Mouse (Mus musculus) cerebellum, adult 2 months (tissue): Measurements from ENCODE around the gene Nek9.

Experiments used
- CTCF ChIP-seq: fragments of 200-500 bp; IDR thresholded peaks from 2 replicates; pipeline ENCODE4 v1.5.1; 2011; ENCODE audit warnings: low read depth, mild to moderate bottlenecking, control low read depth, low read length, moderate library complexity, borderline replicate concordance; ENCODE audit not compliant: insufficient read depth
- POLR2A ChIP-seq: fragments of 200-500 bp; IDR thresholded peaks from 2 replicates; pipeline ENCODE4 v1.6.1; 2011; ENCODE audit warnings: low read length, control low read depth, borderline replicate concordance; ENCODE audit not compliant: insufficient read depth

DNA sequence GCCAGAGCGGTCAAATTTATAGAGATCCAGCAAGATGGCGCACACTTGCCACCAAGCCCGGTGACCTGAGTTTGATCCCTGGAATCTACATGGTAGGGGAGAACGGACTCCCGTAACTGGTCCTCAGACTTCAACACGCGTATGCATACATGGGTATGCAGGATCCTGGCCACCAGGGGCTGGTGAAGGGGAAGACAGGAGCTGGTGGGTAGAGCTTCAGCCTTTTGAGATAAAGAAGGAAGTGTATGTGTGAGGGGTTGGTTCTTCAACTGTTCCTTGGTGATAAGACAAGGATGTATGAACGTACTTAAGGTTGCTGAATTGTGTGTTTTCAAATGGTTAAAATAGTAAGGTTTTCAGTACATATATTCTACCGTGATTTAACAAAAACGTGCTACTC lies 60.2 kb downstream of the Nek9 start:
- no peak for TF ChIP-seq CTCF
- TF ChIP-seq POLR2A: no peak
